Mouse (Mus musculus): ENCODE measurements at regions not wholly inside any gene's neighbourhood (a gene's known extent, or its start where the extent isn't known, plus 50 kb on each side); places are given as distances from the start of the nearest gene placed in this dataset.
A peak's percentile ranks its signal among the peaks of the same experiment; 100 is the strongest.

DNA sequence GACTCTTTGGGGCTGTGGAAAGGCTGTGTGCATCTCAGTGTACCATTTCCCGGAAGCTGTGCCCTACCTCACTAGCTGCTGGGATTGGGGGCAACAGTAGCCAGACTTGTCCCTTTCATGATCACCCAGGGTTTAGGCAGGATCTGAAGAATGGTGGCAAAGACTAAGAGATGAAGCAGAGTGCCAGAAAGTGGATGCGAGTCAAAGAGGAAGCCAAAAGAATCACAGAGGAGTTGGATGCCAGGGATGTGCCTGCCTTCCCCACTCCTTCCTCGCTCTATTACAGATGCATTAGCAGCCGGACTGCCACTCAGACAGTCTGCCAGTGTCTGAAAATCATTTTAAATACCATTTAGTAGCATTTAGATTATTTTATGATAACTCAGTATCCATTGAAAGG lies 271.5 kb upstream of the Slc24a2 start:
- no peak for DNase-seq (ENCODE audit: low read depth, low spot score)

- DNase-seq (ENCODE audit: low read depth, low spot score), result peak; percentile 2
Observed at GRCm38 (mm10) chr4:87500441-87500840, 270.2 kb upstream of the Slc24a2 start.

GRCm38 (mm10) chr4:87487798-87488197 lies 257.5 kb upstream of the Slc24a2 start:
- no peak for DNase-seq (ENCODE audit: low read depth, low spot score)

- DNase-seq (ENCODE audit: low read depth, low spot score), result no peak
Observed at GRCm38 (mm10) chr4:87475537-87475936, 245.3 kb upstream of the Slc24a2 start.

GRCm38 (mm10) chr4:87473331-87474039 lies 243.2 kb upstream of the Slc24a2 start:
- DNase-seq (ENCODE audit: low read depth, low spot score), result peak; percentile 62

GRCm38 (mm10) chr4:87472787-87473186 lies 242.5 kb upstream of the Slc24a2 start:
- peak; percentile 16 for DNase-seq (ENCODE audit: low read depth, low spot score)

DNA sequence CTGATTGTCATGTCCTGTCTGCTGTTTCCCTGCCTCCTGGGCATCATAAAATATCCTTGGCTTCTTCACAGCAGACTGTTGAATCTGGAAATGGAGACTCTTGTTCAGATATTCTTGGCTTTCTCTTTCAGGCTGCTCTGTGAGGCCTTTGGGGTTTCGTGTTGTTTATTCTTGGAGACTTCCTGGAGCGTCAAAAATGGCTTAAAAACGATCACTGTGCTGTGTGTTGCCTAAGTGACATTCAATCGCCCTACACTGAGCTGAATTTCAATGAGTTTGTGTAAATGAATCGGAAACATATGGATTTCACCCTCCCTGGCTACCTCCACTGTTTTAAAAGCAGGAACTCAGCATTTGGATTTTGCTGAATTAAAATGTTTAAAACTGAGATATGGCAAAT lies 241.1 kb upstream of the Slc24a2 start:
- DNase-seq (ENCODE audit: low read depth, low spot score), result peak; percentile 45

- no peak for DNase-seq (ENCODE audit: low read depth, low spot score)
Observed at GRCm38 (mm10) chr4:87467600-87467999, 237.3 kb upstream of the Slc24a2 start.

DNA sequence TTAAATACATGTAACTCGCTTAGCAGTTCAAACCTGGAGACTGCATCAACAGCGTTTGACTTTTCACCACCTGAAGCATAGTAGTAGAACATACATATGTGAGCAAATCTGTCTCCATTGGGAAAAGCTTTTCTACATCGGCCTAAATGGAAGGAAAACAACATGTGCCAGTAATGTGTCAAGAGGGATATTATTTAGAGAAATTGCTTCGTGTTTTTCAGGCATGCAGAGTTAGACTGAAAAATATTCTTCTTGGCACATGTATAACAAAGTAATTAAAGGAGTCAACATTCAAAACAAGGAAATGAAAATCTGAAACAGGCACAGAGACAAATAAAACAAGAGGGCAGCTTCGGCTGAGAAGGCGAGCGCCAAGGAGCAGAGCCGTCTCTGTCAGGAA lies 236.7 kb upstream of the Slc24a2 start:
- no peak for DNase-seq (ENCODE audit: low read depth, low spot score)

GRCm38 (mm10) chr4:87461181-87461912 lies 231.1 kb upstream of the Slc24a2 start:
- DNase-seq (ENCODE audit: low read depth, low spot score), result peak; percentile 89

- no peak for DNase-seq (ENCODE audit: low read depth, low spot score)
Observed at GRCm38 (mm10) chr4:87455863-87456578, 225.7 kb upstream of the Slc24a2 start.

- DNase-seq (ENCODE audit: low read depth, low spot score), result no peak
Observed at GRCm38 (mm10) chr4:87452122-87452521, 221.8 kb upstream of the Slc24a2 start.

GRCm38 (mm10) chr4:87451251-87451650 lies 221.0 kb upstream of the Slc24a2 start:
- DNase-seq (ENCODE audit: low read depth, low spot score), result no peak

- DNase-seq (ENCODE audit: low read depth, low spot score), result peak; percentile 36
Observed at GRCm38 (mm10) chr4:87448338-87448737, 218.1 kb upstream of the Slc24a2 start.

GRCm38 (mm10) chr4:87446856-87447255 lies 216.6 kb upstream of the Slc24a2 start:
- no peak for DNase-seq (ENCODE audit: low read depth, low spot score)

DNA sequence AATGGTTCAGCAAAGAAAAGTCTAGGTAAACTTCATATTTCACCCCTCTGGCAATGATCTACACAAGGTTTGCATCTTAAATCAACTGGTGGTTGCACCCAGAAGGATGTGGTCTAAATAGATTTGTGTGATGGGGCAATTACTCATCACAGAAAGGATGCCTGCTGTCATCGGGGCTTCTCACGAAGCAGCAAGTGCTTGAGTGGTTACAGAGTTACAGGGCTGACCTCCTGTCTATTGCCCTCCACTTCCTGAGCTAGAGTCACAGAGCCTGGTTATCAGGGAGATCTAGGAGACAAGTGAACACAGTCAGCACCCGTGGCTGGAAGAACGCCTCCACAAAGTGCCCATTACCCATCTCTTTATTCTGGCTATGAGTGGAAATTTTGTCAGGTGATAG lies 203.9 kb upstream of the Slc24a2 start:
- DNase-seq (ENCODE audit: low read depth, low spot score), result no peak

DNA sequence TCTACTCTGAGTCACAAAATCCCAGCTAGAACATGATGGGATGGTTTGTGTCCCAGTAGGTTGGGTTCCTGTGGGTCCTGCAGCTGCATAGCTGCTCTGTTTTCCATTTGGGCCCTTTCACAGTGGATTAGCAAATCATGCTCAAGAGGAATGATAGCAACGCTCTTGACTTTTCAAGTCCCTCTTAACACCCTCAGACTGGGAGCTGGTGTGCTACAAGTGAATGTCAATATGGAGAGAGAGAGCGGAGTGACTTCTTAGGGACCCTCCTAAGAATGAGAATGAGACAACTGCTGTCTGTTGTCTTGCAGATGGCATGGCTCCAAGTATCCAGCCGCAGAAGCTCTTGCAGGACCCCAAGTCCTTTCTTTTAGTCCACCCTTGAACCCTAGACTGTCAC lies 198.1 kb upstream of the Slc24a2 start:
- DNase-seq (ENCODE audit: low read depth, low spot score), result no peak

GRCm38 (mm10) chr4:87424066-87424465 lies 193.8 kb upstream of the Slc24a2 start:
- DNase-seq (ENCODE audit: low read depth, low spot score), result no peak

GRCm38 (mm10) chr4:87422588-87422987 lies 192.3 kb upstream of the Slc24a2 start:
- peak; percentile 11 for DNase-seq (ENCODE audit: low read depth, low spot score)

GRCm38 (mm10) chr4:87403354-87403753 lies 173.1 kb upstream of the Slc24a2 start:
- peak; percentile 36 for DNase-seq (ENCODE audit: low read depth, low spot score)

DNA sequence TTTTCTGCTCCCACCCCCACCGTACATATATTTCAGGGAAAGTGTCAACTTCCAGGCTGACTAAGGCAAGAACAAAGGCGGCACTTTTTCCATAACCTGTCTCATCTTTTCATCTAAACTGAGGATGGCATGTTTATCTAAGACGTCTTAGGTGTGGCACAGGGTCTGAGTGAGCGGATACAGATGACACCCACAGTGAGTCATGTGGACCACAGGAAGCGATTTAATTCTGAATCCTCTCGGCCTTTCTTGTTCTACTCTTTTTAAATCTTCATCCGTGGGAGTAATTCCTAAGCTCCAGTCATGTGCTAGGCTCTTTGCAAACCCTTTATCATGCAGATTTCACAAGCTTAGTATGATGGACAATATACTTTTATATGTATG lies 171.9 kb upstream of the Slc24a2 start:
- peak; percentile 44 for DNase-seq (ENCODE audit: low read depth, low spot score)

- DNase-seq (ENCODE audit: low read depth, low spot score), result peak; percentile 85
Observed at GRCm38 (mm10) chr4:87401316-87402172, 171.3 kb upstream of the Slc24a2 start.

Data from brain, adult 2 months (tissue).